Mouse (Mus musculus): Measurements from ENCODE around the gene Fli1. TPM values are rescaled to one million over a fixed set of nuclear protein-coding genes. Genes with fewer than 3 reads are reported as not detected.

Fli1 gene
- total and polyA plus RNA-seq, 2 experiments from 2014 or later = 19.0 to 29.5 TPM

DNA sequence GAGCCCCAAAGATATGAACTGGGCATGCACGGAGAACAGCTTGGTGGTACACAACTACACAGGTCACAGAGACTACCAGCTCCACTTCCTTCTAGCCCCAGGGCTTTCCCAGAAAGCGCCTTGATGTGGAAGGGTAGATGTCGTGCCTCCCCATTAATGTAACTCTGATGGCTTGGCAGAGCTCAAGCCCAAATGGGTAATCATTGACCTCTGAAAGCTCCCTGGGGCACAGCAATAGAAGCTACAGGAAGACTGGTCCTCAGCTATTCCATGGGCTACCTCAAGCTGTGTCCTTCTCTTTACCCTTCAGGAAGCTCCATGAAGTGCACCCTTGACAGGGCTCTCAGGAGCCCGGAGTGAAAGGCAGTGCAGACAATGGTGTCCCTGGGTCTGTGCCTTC is 157.8 kb downstream of the Fli1 start:
- DNase-seq (ENCODE audit: low spot score) = no peak
- H3K4me2 ChIP-seq (ENCODE audit: low read depth, low read length) = no peak overlapping the region
- no peaks in the 10 kb centered on the region for H3K4me1 ChIP-seq (ENCODE audit: control insufficient read depth, insufficient read depth)
- TF ChIP-seq CTCF (IDR thresholded peaks at IDR 0.05; ENCODE audit: low read depth) (no peak), EP300 (IDR thresholded peaks at IDR 0.05; ENCODE audit: low read depth) (no peak)
- H3K27ac ChIP-seq (ENCODE audit: low read depth) = no peak overlapping the region
- H3K9ac ChIP-seq (replicated peaks; ENCODE audit: low read depth, low read length) = no peak overlapping the region
- WGBS = 77% methylated on average over 4 of the region's 4 CpGs
- no peaks in the 10 kb centered on the region for H3K27me3 ChIP-seq (ENCODE audit: control insufficient read depth, insufficient read depth, low read length)
- H3K36me3 ChIP-seq (replicated peaks; ENCODE audit: control insufficient read depth, insufficient read depth, low read length) = no peaks in the 10 kb centered on the region
- no peak overlapping the region for H3K4me3 ChIP-seq (ENCODE audit: low read depth, low read length)
- ATAC-seq (ENCODE audit: insufficient read depth, low read depth) = no peak
- H3K9me3 ChIP-seq (replicated peaks; ENCODE audit: control insufficient read depth, low read length) = no peaks in the 10 kb centered on the region

DNA sequence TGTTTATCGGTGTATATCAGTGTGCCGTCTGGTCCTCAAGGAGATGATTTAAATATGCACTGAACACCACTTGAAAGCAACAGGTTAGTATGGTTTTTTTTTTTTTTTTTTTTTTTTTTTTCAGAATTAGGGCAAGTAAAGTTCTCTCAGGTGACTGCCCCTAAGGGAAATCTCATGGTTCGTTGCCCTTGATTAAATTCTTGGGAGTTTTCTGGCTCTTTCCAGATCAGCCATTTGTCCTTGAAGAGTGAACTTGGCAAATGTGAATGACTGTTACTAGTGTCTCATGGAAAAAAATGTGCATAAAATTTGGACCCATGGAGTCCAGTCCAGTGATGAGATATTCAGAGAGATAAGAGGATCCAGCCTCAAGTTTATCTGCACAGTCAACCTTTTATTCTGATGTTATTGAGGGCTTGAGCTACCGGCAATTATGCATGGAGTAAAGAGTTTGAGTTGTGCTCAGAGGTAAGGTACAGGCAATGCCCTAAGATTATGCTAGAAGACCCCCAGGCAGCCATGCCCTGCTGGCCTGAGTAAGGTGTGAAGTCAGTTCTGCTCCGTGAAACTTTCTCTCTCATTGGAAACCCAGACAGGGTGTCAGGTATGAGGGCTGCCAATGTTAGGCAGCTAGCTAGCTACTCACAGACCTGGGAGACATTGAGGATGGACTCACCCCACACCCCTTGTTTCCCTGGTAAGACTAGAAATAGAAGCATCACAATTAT is 165.6 kb downstream of the Fli1 start:
- no peaks in the 10 kb centered on the region for H3K9me3 ChIP-seq (replicated peaks; ENCODE audit: control insufficient read depth, low read length)
- H3K27ac ChIP-seq (ENCODE audit: low read depth) = no peak overlapping the region
- ATAC-seq (ENCODE audit: insufficient read depth, low read depth) (no peak), DNase-seq (ENCODE audit: low spot score) (no peak)
- WGBS = 70% methylated on average over 5 of the region's 5 CpGs
- no peak overlapping the region for H3K9ac ChIP-seq (replicated peaks; ENCODE audit: low read depth, low read length)
- no peak overlapping the region for H3K4me3 ChIP-seq (ENCODE audit: low read depth, low read length)
- TF ChIP-seq CTCF (IDR thresholded peaks at IDR 0.05; ENCODE audit: low read depth) = no peak
- TF ChIP-seq EP300 (IDR thresholded peaks at IDR 0.05; ENCODE audit: low read depth) = no peak
- no peaks in the 10 kb centered on the region for H3K36me3 ChIP-seq (replicated peaks; ENCODE audit: control insufficient read depth, insufficient read depth, low read length)
- H3K27me3 ChIP-seq (ENCODE audit: control insufficient read depth, insufficient read depth, low read length) = no peaks in the 10 kb centered on the region
- no peaks in the 10 kb centered on the region for H3K4me1 ChIP-seq (ENCODE audit: control insufficient read depth, insufficient read depth)
- no peak overlapping the region for H3K4me2 ChIP-seq (ENCODE audit: low read depth, low read length)

DNA sequence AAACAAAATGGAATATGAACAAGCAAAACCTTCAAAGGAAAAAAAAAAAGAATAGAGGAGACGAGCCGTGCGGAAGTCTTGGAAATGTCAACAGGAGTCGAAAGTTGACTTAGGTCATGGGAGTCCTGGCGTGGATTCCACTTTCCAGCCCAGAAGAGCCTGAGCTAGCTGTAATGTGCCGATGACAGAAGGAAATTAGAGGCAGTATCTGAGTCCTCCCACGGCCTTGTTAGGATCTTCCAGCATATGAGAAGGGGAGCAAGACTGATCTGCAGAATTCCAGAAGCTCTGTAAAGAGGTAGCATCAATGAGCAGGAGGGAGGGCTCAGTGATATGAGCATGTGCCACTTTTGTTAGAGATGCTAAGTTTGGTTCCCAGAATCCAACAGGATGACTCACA is 166.6 kb downstream of the Fli1 start:
- no peak overlapping the region for H3K4me3 ChIP-seq (ENCODE audit: low read depth, low read length)

GRCm38 (mm10) chr9:32373656-32374055 is 169.0 kb downstream of the Fli1 start:
- no peak for DNase-seq (ENCODE audit: low spot score)
- WGBS = 93% methylated on average over 6 of the region's 6 CpGs
- Histone ChIP-seq H3K36me3 (replicated peaks; ENCODE audit: control insufficient read depth, insufficient read depth, low read length) (no peaks in the 10 kb centered on the region), H3K27me3 (ENCODE audit: control insufficient read depth, insufficient read depth, low read length) (no peaks in the 10 kb centered on the region), H3K4me1 (ENCODE audit: control insufficient read depth, insufficient read depth) (no peaks in the 10 kb centered on the region), H3K4me2 (ENCODE audit: low read depth, low read length) (no peak overlapping the region), H3K9ac (replicated peaks; ENCODE audit: low read depth, low read length) (no peak overlapping the region), H3K9me3 (replicated peaks; ENCODE audit: control insufficient read depth, low read length) (no peaks in the 10 kb centered on the region), H3K27ac (ENCODE audit: low read depth) (no peak overlapping the region), H3K4me3 (ENCODE audit: low read depth, low read length) (no peak overlapping the region)
- no peak for TF ChIP-seq CTCF (IDR thresholded peaks at IDR 0.05; ENCODE audit: low read depth)
- no peak for TF ChIP-seq EP300 (IDR thresholded peaks at IDR 0.05; ENCODE audit: low read depth)
- no peak for ATAC-seq (ENCODE audit: insufficient read depth, low read depth)

More for the DNA sequence above, 166.6 kb downstream of the Fli1 start:
- Histone ChIP-seq H3K27me3 (ENCODE audit: control insufficient read depth, insufficient read depth, low read length) (no peaks in the 10 kb centered on the region), H3K9ac (replicated peaks; ENCODE audit: low read depth, low read length) (no peak overlapping the region), H3K36me3 (replicated peaks; ENCODE audit: control insufficient read depth, insufficient read depth, low read length) (no peaks in the 10 kb centered on the region), H3K4me1 (ENCODE audit: control insufficient read depth, insufficient read depth) (no peaks in the 10 kb centered on the region), H3K27ac (ENCODE audit: low read depth) (no peak overlapping the region), H3K9me3 (replicated peaks; ENCODE audit: control insufficient read depth, low read length) (no peaks in the 10 kb centered on the region), H3K4me2 (ENCODE audit: low read depth, low read length) (no peak overlapping the region)
- TF ChIP-seq CTCF (IDR thresholded peaks at IDR 0.05; ENCODE audit: low read depth) = no peak
- no peak for TF ChIP-seq EP300 (IDR thresholded peaks at IDR 0.05; ENCODE audit: low read depth)
- ATAC-seq (ENCODE audit: insufficient read depth, low read depth) (no peak), DNase-seq (ENCODE audit: low spot score) (no peak)
- WGBS = 57% methylated on average over 7 of the region's 7 CpGs

Other genes with a start within 250 kb of the Fli1 start
- gene Kcnj5, start 198.5 kb downstream of the Fli1 start, total RNA-seq (2014; rRNA removed; ENCODE audit: low replicate concordance) = 42.8 and 58.1 TPM in 2 replicates
- gene Kcnj5, start 198.5 kb downstream of the Fli1 start, polyA plus RNA-seq (2015; fragmentation: Nextera tagmentation; extraction: Ambion mirVana) = 31.9 and 32.5 TPM in 2 replicates
- gene Kcnj1, start 170.4 kb downstream of the Fli1 start, total RNA-seq (2014; rRNA removed; ENCODE audit: low replicate concordance) = not detected in 2 replicates
- gene Kcnj1, start 170.4 kb downstream of the Fli1 start, polyA plus RNA-seq (2015; fragmentation: Nextera tagmentation; extraction: Ambion mirVana) = not detected in 2 replicates
- 55.8 and 72.7 TPM in 2 replicates for gene Ets1, start 93.4 kb upstream of the Fli1 start, total RNA-seq (2014; rRNA removed; ENCODE audit: low replicate concordance)
- 31.6 and 34.3 TPM in 2 replicates for gene Ets1, start 93.4 kb upstream of the Fli1 start, polyA plus RNA-seq (2015; fragmentation: Nextera tagmentation; extraction: Ambion mirVana)